Mouse (Mus musculus) hindbrain, embryonic 14.5 days (tissue): ENCODE results near the gene Exoc4. TPM values are rescaled to one million over a fixed set of nuclear protein-coding genes. Genes with fewer than 3 reads are reported as not detected.
A peak's percentile ranks its signal among the peaks of the same experiment; 100 is the strongest.

ENCODE experiments used
- ATAC-seq: fragments of 200-750 bp; cut with Nextera tagmentation; 2 replicates; pipeline ENCODE4 v1.8.0; 2017; ENCODE audit warnings: moderate number of reproducible peaks, mild to moderate bottlenecking, moderate TSS enrichment, moderate library complexity; ENCODE audit not compliant: low FRiP score
- DNase-seq: peaks from one replicate; pipeline ENCODE4 v3.0.0-alpha.2; 2015; ENCODE audit warnings: low spot score
- H3K27ac ChIP-seq: fragments of 300-500 bp; sonication (generic); 2 replicates; pipeline ENCODE4 v1.5.1; 2014; ENCODE audit warnings: mild to moderate bottlenecking, moderate library complexity
- H3K27me3 ChIP-seq: fragments of 300-500 bp; sonication (generic); 2 replicates; pipeline ENCODE4 v1.6.1; 2014; ENCODE audit warnings: mild to moderate bottlenecking, low read length, mixed read lengths; ENCODE audit not compliant: control insufficient read depth, insufficient read depth
- H3K36me3 ChIP-seq: fragments of 300-500 bp; sonication (generic); replicated peaks from 2 replicates; pipeline ENCODE4 v1.6.1; 2014; ENCODE audit not compliant: control insufficient read depth, insufficient read depth
- H3K4me1 ChIP-seq: fragments of 300-500 bp; sonication (generic); replicated peaks from 2 replicates; pipeline ENCODE4 v1.6.1; 2014; ENCODE audit warnings: antibody characterized with exemption, low read length, mixed read lengths; ENCODE audit not compliant: control insufficient read depth, insufficient read depth
- H3K4me2 ChIP-seq: fragments of 300-500 bp; sonication (generic); replicated peaks from 2 replicates; pipeline ENCODE4 v1.6.1; 2014; ENCODE audit warnings: mild to moderate bottlenecking, moderate library complexity
- H3K4me3 ChIP-seq: fragments of 300-500 bp; sonication (generic); replicated peaks from 2 replicates; pipeline ENCODE4 v1.5.1; 2014; ENCODE audit warnings: mild to moderate bottlenecking, low read length
- H3K9ac ChIP-seq: fragments of 300-500 bp; sonication (generic); 2 replicates; pipeline ENCODE4 v1.6.1; 2014
- H3K9me3 ChIP-seq: fragments of 300-500 bp; sonication (generic); 2 replicates; pipeline ENCODE4 v1.6.1; 2016; ENCODE audit warnings: low read length; ENCODE audit not compliant: control insufficient read depth
- WGBS: fragments of 180-500 bp; shearing (Covaris S2); extraction: QIAGEN DNeasy Blood & Tissue Kit; methylation state at CpG from one replicate; pipeline ENCODE4 v1.1.7; 2014; 5-methylcytosine and 5-hydroxymethylcytosine counted together
- polyA plus RNA-seq: library from polyadenylated mRNA; unstranded; fragments of >200 nt; fragmentation: Nextera tagmentation; extraction: Ambion mirVana; gene quantifications from 2 replicates; pipeline ENCODE4 v1.2.1, GENCODE M21; 2014

Exoc4 gene
- polyA plus RNA-seq, 1 experiment from 2014 or later: 34.7 TPM

GRCm38 (mm10) chr6:33913072-33913471, 664.2 kb downstream of the Exoc4 start:
- WGBS: 63% methylated on average over 5 of the region's 5 CpGs

GRCm38 (mm10) chr6:33913486-33913885, 664.6 kb downstream of the Exoc4 start:
- Histone ChIP-seq H3K4me2 (no peak overlapping the region), H3K27ac (peak overlapping the region; percentile 68), H3K36me3 (no peaks in the 10 kb centered on the region), H3K9me3 (no peaks in the 10 kb centered on the region), H3K27me3 (no peaks in the 10 kb centered on the region), H3K9ac (no peak overlapping the region), H3K4me1 (peaks cover 8% of the 10 kb centered on the region), H3K4me3 (no peak overlapping the region)
- WGBS: 39% methylated on average over 8 of the region's 8 CpGs
- DNase-seq: peak; percentile 34
- no peak for ATAC-seq

More at GRCm38 (mm10) chr6:33913072-33913471, 664.2 kb downstream of the Exoc4 start:
- no peak overlapping the region for H3K9ac ChIP-seq
- no peak for ATAC-seq
- H3K36me3 ChIP-seq: no peaks in the 10 kb centered on the region
- H3K4me1 ChIP-seq: peaks cover 8% of the 10 kb centered on the region
- H3K27me3 ChIP-seq: no peaks in the 10 kb centered on the region
- H3K9me3 ChIP-seq: no peaks in the 10 kb centered on the region
- DNase-seq: no peak
- no peak overlapping the region for H3K4me3 ChIP-seq
- no peak overlapping the region for H3K4me2 ChIP-seq
- peak overlapping the region; percentile 68; the same call in 1 of the 2 replicates for H3K27ac ChIP-seq

- peak overlapping the region; percentile 68; the same call in 1 of the 2 replicates for H3K27ac ChIP-seq
- 78% methylated on average over 4 of the region's 4 CpGs for WGBS
- no peak overlapping the region for H3K4me3 ChIP-seq
- no peaks in the 10 kb centered on the region for H3K9me3 ChIP-seq
- no peak overlapping the region for H3K4me2 ChIP-seq
- DNase-seq (no peak), ATAC-seq (no peak)
- no peaks in the 10 kb centered on the region for H3K36me3 ChIP-seq
- H3K4me1 ChIP-seq: peaks cover 8% of the 10 kb centered on the region
- H3K9ac ChIP-seq: no peak overlapping the region
- no peaks in the 10 kb centered on the region for H3K27me3 ChIP-seq
Observed at GRCm38 (mm10) chr6:33913964-33914363, 665.1 kb downstream of the Exoc4 start.

GRCm38 (mm10) chr6:33923571-33923970, 674.7 kb downstream of the Exoc4 start:
- Histone ChIP-seq H3K27ac (no peak overlapping the region), H3K4me3 (no peak overlapping the region), H3K9ac (no peak overlapping the region), H3K4me1 (no peaks in the 10 kb centered on the region), H3K9me3 (no peaks in the 10 kb centered on the region), H3K4me2 (no peak overlapping the region), H3K27me3 (no peaks in the 10 kb centered on the region), H3K36me3 (no peaks in the 10 kb centered on the region)
- 45% methylated on average over 2 of the region's 2 CpGs for WGBS
- DNase-seq (no peak), ATAC-seq (no peak; the same call in 1 of the 2 replicates)

GRCm38 (mm10) chr6:33924888-33925287, 676.0 kb downstream of the Exoc4 start:
- Histone ChIP-seq H3K4me2 (no peak overlapping the region), H3K27ac (no peak overlapping the region), H3K4me1 (no peaks in the 10 kb centered on the region; the same call in 1 of the 2 replicates), H3K9me3 (no peaks in the 10 kb centered on the region), H3K36me3 (no peaks in the 10 kb centered on the region), H3K4me3 (no peak overlapping the region), H3K27me3 (no peaks in the 10 kb centered on the region), H3K9ac (no peak overlapping the region)
- DNase-seq (no peak), ATAC-seq (no peak)
- 82% methylated on average over 4 of the region's 4 CpGs for WGBS

GRCm38 (mm10) chr6:33929342-33930086, 680.6 kb downstream of the Exoc4 start:
- peak overlapping the region; percentile 64 for H3K27ac ChIP-seq
- WGBS: 28% methylated on average over 13 of the region's 13 CpGs
- no peaks in the 10 kb centered on the region for H3K9me3 ChIP-seq

GRCm38 (mm10) chr6:33930087-33930945, 681.4 kb downstream of the Exoc4 start:
- peak overlapping the region; percentile 16; the same call in 1 of the 2 replicates for H3K9ac ChIP-seq
- H3K27ac ChIP-seq: peak overlapping the region; percentile 64
- no peaks in the 10 kb centered on the region for H3K27me3 ChIP-seq
- H3K9me3 ChIP-seq: no peaks in the 10 kb centered on the region
- DNase-seq: no peak
- ATAC-seq: no peak
- H3K4me3 ChIP-seq: no peak overlapping the region
- peaks cover 10% of the 10 kb centered on the region for H3K4me1 ChIP-seq
- H3K36me3 ChIP-seq: no peaks in the 10 kb centered on the region
- 67% methylated on average over 8 of the region's 8 CpGs for WGBS
- no peak overlapping the region for H3K4me2 ChIP-seq

More at GRCm38 (mm10) chr6:33929342-33930086, 680.6 kb downstream of the Exoc4 start:
- Histone ChIP-seq H3K4me2 (no peak overlapping the region), H3K36me3 (no peaks in the 10 kb centered on the region), H3K9ac (no peak overlapping the region), H3K27me3 (no peaks in the 10 kb centered on the region), H3K4me1 (peaks cover 5% of the 10 kb centered on the region; the same call in 1 of the 2 replicates), H3K4me3 (no peak overlapping the region)
- ATAC-seq (peak; percentile 84), DNase-seq (peak; percentile 87)

GRCm38 (mm10) chr6:33937906-33938305, 689.0 kb downstream of the Exoc4 start:
- Histone ChIP-seq H3K27ac (no peak overlapping the region), H3K4me3 (no peak overlapping the region), H3K4me1 (peaks cover 8% of the 10 kb centered on the region; the same call in 1 of the 2 replicates), H3K36me3 (no peaks in the 10 kb centered on the region), H3K9me3 (no peaks in the 10 kb centered on the region), H3K27me3 (no peaks in the 10 kb centered on the region), H3K9ac (no peak overlapping the region), H3K4me2 (no peak overlapping the region)
- DNase-seq: no peak
- 97% methylated on average over 4 of the region's 4 CpGs for WGBS
- no peak for ATAC-seq

- Histone ChIP-seq H3K4me1 (peaks cover 8% of the 10 kb centered on the region; the same call in 1 of the 2 replicates), H3K9me3 (no peaks in the 10 kb centered on the region), H3K27me3 (no peaks in the 10 kb centered on the region), H3K4me3 (no peak overlapping the region), H3K9ac (no peak overlapping the region), H3K36me3 (no peaks in the 10 kb centered on the region), H3K27ac (no peak overlapping the region), H3K4me2 (no peak overlapping the region)
- ATAC-seq (no peak), DNase-seq (no peak)
- WGBS: 81% methylated on average over 5 of the region's 5 CpGs
Observed at GRCm38 (mm10) chr6:33939169-33939568, 690.3 kb downstream of the Exoc4 start.
